Mouse (Mus musculus) kidney, postnatal 0 days (tissue): ENCODE measurements around the gene Zc2hc1c. TPM values are rescaled to one million over a fixed set of nuclear protein-coding genes. Genes with fewer than 3 reads are reported as not detected.

Experiments used
- ATAC-seq: fragments of 200-750 bp; cut with Nextera tagmentation; replicated peaks from 2 replicates; pipeline ENCODE4 v1.8.0; 2017; ENCODE audit warnings: low read depth, moderate number of reproducible peaks, moderate TSS enrichment, moderate library complexity; ENCODE audit not compliant: low FRiP score
- DNase-seq: peaks from one replicate; pipeline ENCODE4 v3.0.0-alpha.2; 2016; ENCODE audit warnings: low spot score
- H3K27ac ChIP-seq: fragments of 300-500 bp; sonication (generic); 2 replicates; pipeline ENCODE4 v1.5.1; 2014; ENCODE audit warnings: mild to moderate bottlenecking
- H3K27me3 ChIP-seq: fragments of 300-500 bp; sonication (generic); 2 replicates; pipeline ENCODE4 v1.6.1; 2014; ENCODE audit warnings: low read length, mixed read lengths; ENCODE audit not compliant: insufficient read depth
- H3K36me3 ChIP-seq: fragments of 300-500 bp; sonication (generic); 2 replicates; pipeline ENCODE4 v1.6.1; 2014; ENCODE audit warnings: low read length, mixed read lengths; ENCODE audit not compliant: insufficient read depth
- H3K4me1 ChIP-seq: fragments of 300-500 bp; sonication (generic); replicated peaks from 2 replicates; pipeline ENCODE4 v1.6.1; 2014; ENCODE audit warnings: antibody characterized with exemption, low read length, mixed read lengths; ENCODE audit not compliant: insufficient read depth
- H3K4me2 ChIP-seq: fragments of 300-500 bp; sonication (generic); 2 replicates; pipeline ENCODE4 v1.6.1; 2014; ENCODE audit warnings: mild to moderate bottlenecking, low read length, moderate library complexity, mixed read lengths
- H3K4me3 ChIP-seq: fragments of 300-500 bp; sonication (generic); replicated peaks from 2 replicates; pipeline ENCODE4 v1.5.1; 2014; ENCODE audit warnings: low read depth, low read length
- H3K9ac ChIP-seq: fragments of 300-500 bp; sonication (generic); 2 replicates; pipeline ENCODE4 v1.6.1; 2014; ENCODE audit warnings: low read depth, low read length
- H3K9me3 ChIP-seq: fragments of 300-500 bp; sonication (generic); replicated peaks from 2 replicates; pipeline ENCODE4 v1.6.1; 2016; ENCODE audit warnings: low read length, inconsistent platforms, mixed read lengths
- CTCF ChIP-seq: IDR thresholded peaks from 2 replicates; pipeline ENCODE4 v1.5.1; 2016; ENCODE audit warnings: antibody characterized with exemption, low read depth, mild to moderate bottlenecking, moderate library complexity
- WGBS: fragments of 180-500 bp; shearing (Covaris S2); extraction: QIAGEN DNeasy Blood & Tissue Kit; methylation state at CpG from one replicate; pipeline ENCODE4 v1.1.7; 2014; 5-methylcytosine and 5-hydroxymethylcytosine counted together
- microRNA-seq: library from miRNA; unstranded; fragments of <30 nt; microRNA quantifications from one replicate; pipeline ENCODE4, GENCODE M21; 2016
- polyA plus RNA-seq: library from polyadenylated mRNA; unstranded; fragments of >200 nt; fragmentation: Nextera tagmentation; extraction: Ambion mirVana; gene quantifications from 2 replicates; pipeline ENCODE4 v1.2.1, GENCODE M21; 2015

The Zc2hc1c gene
- polyA plus RNA-seq, 1 experiment from 2014 or later = 3.5 TPM

DNA sequence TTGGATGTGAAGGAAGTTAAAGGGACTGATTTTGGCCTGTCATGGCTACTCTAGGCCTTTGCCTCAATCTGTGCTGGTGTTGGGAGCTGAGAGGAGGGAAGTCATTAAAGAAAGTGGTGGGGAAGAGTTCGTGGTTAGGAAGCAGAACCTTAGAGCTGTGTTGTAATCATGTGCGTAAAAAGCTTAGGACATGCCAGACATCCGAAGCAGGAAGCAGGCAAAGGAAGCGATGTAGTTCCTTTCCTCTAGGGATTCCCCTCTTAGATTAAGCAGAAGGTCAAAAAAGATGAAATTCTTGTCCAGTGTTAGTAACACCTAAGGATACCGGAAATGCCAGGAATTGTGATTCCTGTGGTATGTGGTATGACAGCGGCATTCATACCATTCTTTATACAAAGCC is 59.9 kb downstream of the Zc2hc1c start:
- WGBS = 68% methylated on average over 6 of the region's 6 CpGs
- Histone ChIP-seq H3K4me3 (no peak overlapping the region), H3K27ac (0 out of 2 replicates have a peak overlapping the region, but pooled peaks have one; percentile 47), H3K4me1 (no peaks in the 10 kb centered on the region), H3K4me2 (no peak overlapping the region), H3K36me3 (peaks cover 5% of the 10 kb centered on the region; the same call in 1 of the 2 replicates), H3K9me3 (no peaks in the 10 kb centered on the region), H3K27me3 (no peaks in the 10 kb centered on the region), H3K9ac (no peak overlapping the region)
- ATAC-seq (no peak), DNase-seq (peak; percentile 60)
- no peak for TF ChIP-seq CTCF

Small RNA genes lying within 50 kb of the gene (microRNA-seq; reads per million reads assigned to microRNA genes)
- gene Mir6938 = not detected

Other genes starting within 250 kb of the Zc2hc1c start
- gene Prox2, start 177.8 kb upstream of the Zc2hc1c start, polyA plus RNA-seq = 3.0 and 3.3 TPM in 2 replicates
- 123 and 131 TPM in 2 replicates for gene Dlst, start 177.8 kb upstream of the Zc2hc1c start, polyA plus RNA-seq
- 0.87 and 1.1 TPM in 2 replicates for gene Rps6kl1, start 137.3 kb upstream of the Zc2hc1c start, polyA plus RNA-seq
- gene Pgf, start 110.8 kb upstream of the Zc2hc1c start, polyA plus RNA-seq = 5.6 and 6.1 TPM in 2 replicates
- gene Eif2b2, start 69.1 kb upstream of the Zc2hc1c start, polyA plus RNA-seq = 76.0 and 82.0 TPM in 2 replicates
- gene Mlh3, start 18.0 kb upstream of the Zc2hc1c start, polyA plus RNA-seq = 7.1 and 7.3 TPM in 2 replicates
- 79.6 and 87.7 TPM in 2 replicates for gene Acyp1, start 153 bp upstream of the Zc2hc1c start, polyA plus RNA-seq
- gene Nek9, start 50.8 kb downstream of the Zc2hc1c start, polyA plus RNA-seq = 15.5 and 16.4 TPM in 2 replicates
- 357 and 372 TPM in 2 replicates for gene Tmed10, start 86.3 kb downstream of the Zc2hc1c start, polyA plus RNA-seq
- 3.5 and 3.9 TPM in 2 replicates for gene Fos, start 185.3 kb downstream of the Zc2hc1c start, polyA plus RNA-seq